In the genomic region with DNA sequence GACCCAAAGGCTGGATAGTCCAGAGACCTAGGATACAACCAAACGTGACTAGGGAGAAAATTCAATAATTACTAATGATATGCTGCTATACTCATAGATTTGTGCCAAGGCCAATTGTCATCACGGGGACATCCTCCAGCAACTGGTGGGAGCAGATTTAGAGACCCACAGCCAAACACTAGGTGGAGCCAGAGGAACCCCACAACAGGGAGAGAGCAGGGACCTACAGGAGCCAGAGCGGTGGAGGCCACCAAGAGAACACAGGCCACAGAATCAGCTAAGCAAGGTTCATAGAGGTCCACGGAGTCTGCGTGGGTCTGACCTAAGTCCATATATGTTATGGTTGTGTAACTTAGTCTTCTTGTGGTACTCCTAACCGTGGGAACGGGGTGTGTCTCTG, we compare ENCODE assay signal across 16 mouse cellular contexts. TPM values are rescaled to one million over a fixed set of nuclear protein-coding genes. Genes with fewer than 3 reads are reported as not detected.
DNase-seq lines count a peak whose midpoint lies in the region; ATAC-seq and TF ChIP-seq lines count a peak whose summit lies in the region.
"Had no signal": no experiment of that assay in that cellular context is flagged by ENCODE, and none has a peak within 500 bp of the region (broad histone marks: within the 10 kb centered on the region; RNA-seq: fewer than 3 reads in every experiment).

No protein-coding gene starts in this region.

- no peak overlapping the region for H3K9ac ChIP-seq in liver, adult 2 months (ENCODE audit: low read depth, low read length)
- H3K9ac ChIP-seq in MEL (ENCODE audit: control insufficient read depth, low read depth, low read length, poor library complexity, severe bottlenecking): no peak overlapping the region
- H3K9ac ChIP-seq: embryonic facial prominence, embryonic 15.5 days had no signal

- TF ChIP-seq CTCF in liver, adult 2 months (IDR thresholded peaks at IDR 0.05; ENCODE audit: low read depth, low read length): peak; percentile 20; the same call in 1 of the 2 replicates
- TF ChIP-seq CTCF in MEL (IDR thresholded peaks at IDR 0.05 in 2 of 3, conservative IDR thresholded peaks at IDR 0.05 in 1 of 3; ENCODE audit: control insufficient read depth in 1 of 3, insufficient read depth in 1 of 3, low read depth in 2 of 3, low read length in 3 of 3, poor library complexity in 1 of 3, severe bottlenecking in 1 of 3): peak in 2 of 3 experiments; percentile 50 to 59; a peak in 5 of 6 replicates

- no peak for TF ChIP-seq POLR2A in liver, adult 2 months (IDR thresholded peaks at IDR 0.05; ENCODE audit: extremely low read depth, insufficient read depth, low read length)
- TF ChIP-seq POLR2A in MEL (IDR thresholded peaks at IDR 0.05; ENCODE audit: control insufficient read depth in 1 of 2, insufficient read depth in 1 of 2, low read depth in 1 of 2, low read length in 2 of 2, poor library complexity in 1 of 2): no peak

- TF ChIP-seq RAD21 in MEL (IDR thresholded peaks at IDR 0.05; ENCODE audit: low read depth, low read length): peak; percentile 41

- no peak overlapping the region for H3K27ac ChIP-seq in liver, adult 2 months (replicated peaks; ENCODE audit: insufficient read depth, low read depth, low read length)
- H3K27ac ChIP-seq in MEL (ENCODE audit: control insufficient read depth, low read depth, low read length): no peak overlapping the region
- no peak overlapping the region for H3K27ac ChIP-seq in forebrain, embryonic 10.5 days
- H3K27ac ChIP-seq: embryonic facial prominence, embryonic 15.5 days had no signal

- no peaks in the 10 kb centered on the region for H3K27me3 ChIP-seq in liver, adult 2 months (ENCODE audit: control insufficient read depth, insufficient read depth, low read length)
- H3K27me3 ChIP-seq in MEL (ENCODE audit: control insufficient read depth in 1 of 2, insufficient read depth in 2 of 2, low read length in 2 of 2): no peaks in the 10 kb centered on the region
- no peaks in the 10 kb centered on the region for H3K27me3 ChIP-seq in forebrain, embryonic 10.5 days (ENCODE audit: poor library complexity, severe bottlenecking)
- H3K27me3 ChIP-seq: embryonic facial prominence, embryonic 15.5 days had no signal

- no peaks in the 10 kb centered on the region for H3K79me2 ChIP-seq in liver, adult 2 months (ENCODE audit: control insufficient read depth, insufficient read depth, low read length)
- no peaks in the 10 kb centered on the region for H3K79me2 ChIP-seq in MEL (ENCODE audit: control insufficient read depth, insufficient read depth, low read length, poor library complexity)

- ATAC-seq in megakaryocyte progenitor cell, adult 5-6 weeks (replicated peaks; ENCODE audit: poor library complexity): peak; percentile 80

- no peaks in the 10 kb centered on the region for H3K4me1 ChIP-seq in liver, adult 2 months (ENCODE audit: control insufficient read depth, insufficient read depth, low read length)
- H3K4me1 ChIP-seq in MEL (ENCODE audit: control insufficient read depth in 1 of 2, insufficient read depth in 2 of 2, low read length in 2 of 2): peaks cover 0 to 4% of the 10 kb centered on the region in 2 experiments; a peak in 1 of 4 replicates
- no peaks in the 10 kb centered on the region for H3K4me1 ChIP-seq in forebrain, embryonic 10.5 days
- H3K4me1 ChIP-seq: embryonic facial prominence, embryonic 15.5 days had no signal

- DNase-seq in cerebellum, postnatal 14 days: peak; percentile 7 to 16
- DNase-seq in cerebellum, adult 9-10 months: no peak
- no peak for DNase-seq in liver, adult 2 months (ENCODE audit: extremely low read depth, low read depth, low spot score)
- DNase-seq in liver (no peak), MEL (ENCODE audit: low read depth, low spot score) (peak; percentile 54)
- DNase-seq in left cerebral cortex, adult 18-20 months (ENCODE audit: low spot score in 2 of 2): no peak
- DNase-seq in forebrain, embryonic 10.5 days (ENCODE audit: extremely low spot score, low spot score): no peak
- DNase-seq: cerebellum, adult 11-12 months; lung, postnatal 10 days had no signal

- TF ChIP-seq EP300 in MEL (IDR thresholded peaks at IDR 0.05; ENCODE audit: low read depth in 1 of 2, low read length in 2 of 2): no peak

- 68% methylated on average over 7 of the region's 7 CpGs for WGBS in liver, adult 2 months
- WGBS in forebrain, embryonic 10.5 days: 83% methylated on average over 7 of the region's 7 CpGs

- H3K4me3 ChIP-seq in liver, adult 2 months (ENCODE audit: insufficient read depth, low read depth, low read length): no peak overlapping the region
- H3K4me3 ChIP-seq in MEL (ENCODE audit: control insufficient read depth in 1 of 2, insufficient read depth in 1 of 2, low read depth in 2 of 2, low read length in 2 of 2): no peak overlapping the region
- no peak overlapping the region for H3K4me3 ChIP-seq in forebrain, embryonic 10.5 days
- H3K4me3 ChIP-seq: embryonic facial prominence, embryonic 15.5 days had no signal

- H3K36me3 ChIP-seq in liver, adult 2 months (ENCODE audit: control insufficient read depth, insufficient read depth, low read length): no peaks in the 10 kb centered on the region
- H3K36me3 ChIP-seq in MEL (ENCODE audit: control insufficient read depth in 1 of 2, insufficient read depth in 2 of 2, low read length in 2 of 2): no peaks in the 10 kb centered on the region; a peak in 1 of 4 replicates
- H3K36me3 ChIP-seq in forebrain, embryonic 10.5 days (replicated peaks): no peaks in the 10 kb centered on the region
- H3K36me3 ChIP-seq: embryonic facial prominence, embryonic 15.5 days had no signal

- H3K9me3 ChIP-seq in MEL (replicated peaks; ENCODE audit: insufficient read depth, low read length): no peaks in the 10 kb centered on the region
- H3K9me3 ChIP-seq in forebrain, embryonic 10.5 days: no peaks in the 10 kb centered on the region
- H3K9me3 ChIP-seq: embryonic facial prominence, embryonic 15.5 days had no signal

TF ChIP-seq in MEL, 35 proteins besides CTCF, POLR2A, EP300 and RAD21:
- TF ChIP-seq NRF1 (IDR thresholded peaks at IDR 0.05; ENCODE audit: insufficient read depth, low read depth, low read length, poor library complexity, severe bottlenecking): no peak
- peak; percentile 61 for TF ChIP-seq SMC3 (IDR thresholded peaks at IDR 0.05; ENCODE audit: low read depth, low read length)
- 0 out of 2 replicates have a peak, but pooled peaks have one; percentile 14 for TF ChIP-seq ZC3H11A (IDR thresholded peaks at IDR 0.05; ENCODE audit: low read depth, low read length)
- no peak for TF ChIP-seq ELF1 (IDR thresholded peaks at IDR 0.05; ENCODE audit: low read depth, low read length)
- TF ChIP-seq RCOR1 (IDR thresholded peaks at IDR 0.05; ENCODE audit: low read depth, low read length): no peak
- TF ChIP-seq POLR2AphosphoS2 (IDR thresholded peaks at IDR 0.05; ENCODE audit: low read length): no peak
- no peak for TF ChIP-seq MAZ (IDR thresholded peaks at IDR 0.05; ENCODE audit: low read depth, low read length)
- no peak for TF ChIP-seq NELFE (IDR thresholded peaks at IDR 0.05; ENCODE audit: low read depth, low read length)

RNA-seq across cellular contexts. Expression of a gene that starts 6.0 kb away (rescaled TPM):
- not detected in 2 replicates for total RNA-seq in liver, adult 2 months (2014; rRNA removed)
- polyA plus RNA-seq in liver, adult 2 months (2012; rRNA removed): not detected in 2 replicates
- not detected in 2 replicates for total RNA-seq in MEL (2012; rRNA removed)
- polyA plus RNA-seq in MEL (2012; ENCODE audit: insufficient read depth in 1 of 2, insufficient read length in 2 of 2, low read depth in 1 of 2, low replicate concordance in 2 of 2, missing spikeins in 1 of 2): not detected
- not detected in 2 replicates for total RNA-seq in megakaryocyte progenitor cell, adult 5-6 weeks (2015)
- total RNA-seq in megakaryocyte progenitor cell, adult 5-6 weeks (2017): not detected in 2 replicates
- under 1 TPM; 0.12 to 0.16 TPM for total RNA-seq in left cerebral cortex, adult 18-20 months (2021)
- 0.04 TPM in 1 of 2 replicates, not detected in the other for polyA plus RNA-seq in forebrain, embryonic 10.5 days (2016; fragmentation: Nextera tagmentation; extraction: Ambion mirVana)
- polyA plus RNA-seq: C2C12; heart, embryonic 14.5 days; kidney, embryonic 14.5 days; urinary bladder, adult 2 months had no signal

RNA-seq across cellular contexts. Expression of a gene that starts 37.3 kb away (rescaled TPM):
- total RNA-seq in liver, adult 2 months (2014; rRNA removed): not detected in 2 replicates
- polyA plus RNA-seq in liver, adult 2 months (2012; rRNA removed): not detected in 2 replicates
- total RNA-seq in MEL (2012; rRNA removed): not detected in 2 replicates
- not detected for polyA plus RNA-seq in MEL (2012; ENCODE audit: insufficient read depth in 1 of 2, insufficient read length in 2 of 2, low read depth in 1 of 2, low replicate concordance in 2 of 2, missing spikeins in 1 of 2)
- not detected in 2 replicates for total RNA-seq in megakaryocyte progenitor cell, adult 5-6 weeks (2015)
- total RNA-seq in megakaryocyte progenitor cell, adult 5-6 weeks (2017): not detected in 2 replicates
- not detected for total RNA-seq in left cerebral cortex, adult 18-20 months (2021)
- not detected in 2 replicates for polyA plus RNA-seq in forebrain, embryonic 10.5 days (2016; fragmentation: Nextera tagmentation; extraction: Ambion mirVana)
- total RNA-seq: left cerebral cortex, postnatal 14 days had no signal
- polyA plus RNA-seq: C2C12; embryonic facial prominence, embryonic 15.5 days; heart, embryonic 14.5 days; kidney, embryonic 14.5 days; urinary bladder, adult 2 months had no signal

RNA-seq across cellular contexts. Expression of a gene that starts 52.1 kb away (rescaled TPM):
- total RNA-seq in liver, adult 2 months (2014; rRNA removed): not detected in 2 replicates
- polyA plus RNA-seq in liver, adult 2 months (2012; rRNA removed): not detected in 2 replicates
- not detected in 2 replicates for total RNA-seq in MEL (2012; rRNA removed)
- polyA plus RNA-seq in MEL (2012; ENCODE audit: insufficient read depth in 1 of 2, insufficient read length in 2 of 2, low read depth in 1 of 2, low replicate concordance in 2 of 2, missing spikeins in 1 of 2): not detected
- total RNA-seq in megakaryocyte progenitor cell, adult 5-6 weeks (2015): not detected in 2 replicates
- not detected in 2 replicates for total RNA-seq in megakaryocyte progenitor cell, adult 5-6 weeks (2017)
- not detected for total RNA-seq in left cerebral cortex, adult 18-20 months (2021)
- polyA plus RNA-seq in forebrain, embryonic 10.5 days (2016; fragmentation: Nextera tagmentation; extraction: Ambion mirVana): not detected in 2 replicates
- total RNA-seq: left cerebral cortex, postnatal 14 days had no signal
- polyA plus RNA-seq: C2C12; heart, embryonic 14.5 days; kidney, embryonic 14.5 days; urinary bladder, adult 2 months had no signal

Comparison
In these comparisons a context has a peak if more than half of its experiments do, and no peak if none do; other contexts are left out.
1. DNase-seq: peak in cerebellum, postnatal 14 days (2 of 2) and MEL (single experiment); none in cerebellum, adult 9-10 months (single experiment), liver, adult 2 months (single experiment), liver (single experiment), left cerebral cortex, adult 18-20 months (0 of 2) and forebrain, embryonic 10.5 days (single experiment).